Mouse (Mus musculus) MEL (cell line): ENCODE data around the gene Tmem178b.

Source experiments
- JUND ChIP-seq: IDR thresholded peaks from 2 replicates; pipeline ENCODE4 v1.6.1; 2011; ENCODE audit warnings: low read depth, mild to moderate bottlenecking, improper control_type of control experiment, low read length
- MYC ChIP-seq: IDR thresholded peaks from 2 replicates; pipeline ENCODE4 v1.6.1; 2011; ENCODE audit warnings: low read depth, mild to moderate bottlenecking, low read length, improper control_type of control experiment, moderate library complexity
- POLR2A ChIP-seq, 2 experiments: IDR thresholded peaks; 2 replicates each; pipeline ENCODE4 v1.6.1; 2011 to 2012; ENCODE audit warnings: low read length in 2 of 2, mild to moderate bottlenecking in 2 of 2, control low read depth in 1 of 2, improper control_type of control experiment in 1 of 2, low read depth in 1 of 2, moderate library complexity in 1 of 2; ENCODE audit not compliant: control insufficient read depth in 1 of 2, insufficient read depth in 1 of 2, poor library complexity in 1 of 2
- TCF12 ChIP-seq: IDR thresholded peaks from 2 replicates; pipeline ENCODE4 v1.6.1; 2014; ENCODE audit warnings: low read depth, mild to moderate bottlenecking, inconsistent platforms, low read length, improper control_type of control experiment, moderate library complexity

GRCm38 (mm10) chr6:39944854-39945253, 71.8 kb downstream of the Tmem178b start:
- TF ChIP-seq POLR2A (IDR thresholded peaks at IDR 0.05; ENCODE audit: control insufficient read depth in 1 of 2, insufficient read depth in 1 of 2, low read depth in 1 of 2, low read length in 2 of 2, poor library complexity in 1 of 2), result no peak
- no peak for TF ChIP-seq MYC
- TF ChIP-seq TCF12, result no peak
- TF ChIP-seq JUND, result no peak
